Mouse (Mus musculus) heart, postnatal 25 days (tissue): ENCODE data around the gene Stambp. TPM values are rescaled to one million over a fixed set of nuclear protein-coding genes. Genes with fewer than 3 reads are reported as not detected.

Source experiments
- DNase-seq: peaks from one replicate; pipeline ENCODE4 v3.0.0; 2022; ENCODE audit warnings: low spot score
- intact Hi-C: fragments of 180-260 bp; cut with DNase I; formaldehyde crosslinking; loops from one replicate; pipeline ENCODE4 v1.15.1; 2025
- total RNA-seq, 2 experiments: library from RNA; stranded (reverse); gene quantifications; 2 replicates each; pipeline ENCODE4 v1.2.3; 2021

Gene Stambp
- total RNA-seq, 2 experiments from 2014 or later: 10.0 to 12.6 TPM

DNA sequence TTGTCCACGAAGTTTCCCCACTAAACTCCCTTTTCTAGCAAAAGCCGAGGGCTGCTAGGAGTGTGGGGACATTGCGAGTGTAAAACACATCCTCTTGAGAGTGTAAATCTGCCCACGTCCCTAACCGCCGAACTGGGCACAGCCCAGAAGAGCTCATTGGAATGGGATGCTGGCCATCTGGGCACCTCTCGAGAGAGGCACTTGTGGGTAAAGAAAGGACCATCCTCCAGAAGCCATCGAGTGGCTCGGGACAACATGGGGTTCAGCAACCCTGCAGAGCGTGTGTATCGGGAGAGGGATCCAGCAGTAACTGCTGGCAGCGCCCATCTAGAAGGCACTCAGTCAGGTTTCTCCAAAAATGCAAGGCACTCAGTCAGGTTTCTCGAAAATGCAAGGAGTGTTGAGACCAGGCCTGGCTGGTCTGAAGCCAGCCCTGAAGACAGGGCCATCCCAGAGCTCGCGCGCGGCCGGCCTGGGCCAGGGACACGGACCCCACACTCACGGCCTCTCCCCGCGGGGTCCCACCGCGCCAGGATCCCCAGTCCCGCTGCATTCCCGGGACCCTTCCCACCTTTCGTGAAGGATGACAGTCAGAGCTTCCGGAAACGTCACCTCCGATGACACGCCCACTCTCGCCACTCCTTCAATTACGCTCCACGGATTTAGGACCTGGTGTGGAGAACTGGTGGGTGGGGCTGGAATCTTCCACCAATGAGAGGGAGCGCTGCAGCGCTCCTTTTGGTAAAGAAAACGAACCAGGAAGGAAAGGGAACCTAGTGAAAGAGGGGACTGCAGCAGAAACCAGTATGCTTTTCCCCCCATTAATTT is 475 bp downstream of the Stambp start:
- intact Hi-C loops: loop anchor here (5.0 kb wide), 1 partner anchor 220 kb away; no protein-coding TSS in a partner anchor
- peak; percentile 83 for DNase-seq

DNA sequence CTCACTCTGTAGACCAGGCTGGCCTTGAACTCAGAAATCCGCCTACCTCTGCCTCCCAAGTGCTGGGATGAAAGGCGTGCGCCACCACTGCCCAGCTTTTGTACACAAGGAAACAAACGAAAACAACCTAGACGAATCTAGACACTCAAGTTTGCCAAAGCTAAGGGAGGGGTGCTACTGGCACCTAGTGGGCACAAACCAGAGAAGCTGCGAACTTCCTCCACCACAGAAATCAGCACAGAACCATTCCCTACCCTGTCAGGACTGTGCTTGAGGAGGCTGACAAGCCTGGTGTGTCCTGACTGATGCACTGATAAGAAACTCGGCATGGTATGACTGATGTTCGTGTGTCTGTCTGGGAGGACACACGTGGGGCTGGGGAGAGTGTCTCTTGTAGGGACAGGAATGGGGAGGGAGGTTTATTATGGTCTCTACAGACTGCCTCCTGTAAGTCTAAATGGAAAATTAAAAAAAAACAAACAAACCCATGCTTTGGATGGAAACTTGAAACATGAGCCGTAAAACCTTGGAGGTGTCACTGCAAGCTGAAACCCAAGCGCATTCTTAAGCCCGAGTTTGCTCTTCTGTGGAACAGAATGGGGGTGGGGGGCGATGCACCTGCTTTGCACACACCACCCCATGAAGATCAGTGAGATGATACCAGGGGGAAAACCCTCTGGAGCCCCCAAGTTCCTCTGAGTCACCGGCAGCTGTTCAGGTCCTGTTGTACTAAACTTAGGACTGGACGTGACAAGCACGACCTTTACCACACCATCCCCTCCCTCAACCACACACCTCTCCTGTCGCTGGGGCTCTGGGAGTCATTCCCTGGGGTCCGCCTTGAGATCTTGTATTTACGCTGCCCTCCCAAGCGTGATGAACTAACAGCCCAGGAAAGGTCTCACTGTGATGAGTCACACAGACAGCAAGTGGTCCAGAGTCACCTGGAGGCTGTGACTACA is 3.3 kb downstream of the Stambp start:
- no peak for DNase-seq
- intact Hi-C loops: no loop called here

DNA sequence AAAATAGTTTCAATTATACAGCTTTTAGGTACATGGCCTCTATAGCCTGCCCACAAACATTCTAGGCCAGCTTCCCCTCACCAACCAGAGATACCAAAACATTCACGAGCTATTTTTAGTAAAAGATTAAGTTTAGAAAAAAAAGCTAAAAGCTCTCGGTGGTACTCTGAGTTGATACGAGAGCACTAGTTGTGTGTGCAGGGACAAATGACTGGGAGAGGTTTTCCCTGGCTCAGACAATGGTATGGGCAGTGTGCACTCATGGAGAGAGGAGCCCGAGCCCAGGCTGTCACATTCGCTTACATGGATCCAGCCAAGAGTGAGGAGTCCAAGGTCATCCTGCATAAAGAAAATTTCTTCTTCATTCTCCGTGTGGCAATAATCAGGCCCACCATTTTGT is 16.6 kb downstream of the Stambp start:
- no peak for DNase-seq
- intact Hi-C loops: no loop called here

DNA sequence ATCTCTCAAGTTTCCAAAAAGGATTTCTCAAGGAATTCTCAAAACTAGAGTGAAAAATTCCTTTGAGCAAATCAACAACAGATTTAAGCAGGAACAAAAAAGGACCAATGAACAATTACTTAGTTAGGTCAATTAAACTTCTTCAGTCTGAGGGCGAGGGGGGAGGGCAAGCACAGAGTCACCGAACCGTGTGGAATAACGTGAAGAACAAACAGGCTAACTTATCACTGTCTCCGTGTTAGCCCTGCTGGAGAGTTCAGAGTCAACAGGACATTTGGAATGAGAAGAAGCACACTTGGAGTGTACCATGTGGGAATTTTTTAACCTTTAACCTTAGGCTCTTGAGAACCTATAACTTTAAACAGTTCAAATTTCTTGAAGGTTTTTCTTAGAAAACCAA is 24.2 kb downstream of the Stambp start:
- intact Hi-C loops: no loop called here
- no peak for DNase-seq

DNA sequence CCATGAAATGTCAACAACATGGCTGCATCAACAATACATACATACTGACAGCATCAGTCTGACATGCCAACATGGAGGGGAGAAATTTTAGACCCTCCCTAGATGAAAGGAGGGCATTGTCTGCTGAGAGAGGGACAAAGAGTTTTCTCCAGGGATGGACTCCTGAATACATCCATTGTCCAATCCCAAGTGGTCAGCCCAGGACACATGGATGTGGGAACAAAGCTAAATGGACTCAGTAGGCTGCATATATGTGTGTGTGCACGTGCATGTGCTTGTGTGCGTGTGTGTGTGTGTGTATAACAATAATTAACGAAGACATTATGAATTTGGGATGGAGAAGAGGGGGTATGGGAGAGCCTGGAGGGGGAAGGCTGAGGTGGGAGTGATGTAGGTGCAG is 26.8 kb downstream of the Stambp start:
- intact Hi-C loops: no loop called here
- DNase-seq: no peak

DNA sequence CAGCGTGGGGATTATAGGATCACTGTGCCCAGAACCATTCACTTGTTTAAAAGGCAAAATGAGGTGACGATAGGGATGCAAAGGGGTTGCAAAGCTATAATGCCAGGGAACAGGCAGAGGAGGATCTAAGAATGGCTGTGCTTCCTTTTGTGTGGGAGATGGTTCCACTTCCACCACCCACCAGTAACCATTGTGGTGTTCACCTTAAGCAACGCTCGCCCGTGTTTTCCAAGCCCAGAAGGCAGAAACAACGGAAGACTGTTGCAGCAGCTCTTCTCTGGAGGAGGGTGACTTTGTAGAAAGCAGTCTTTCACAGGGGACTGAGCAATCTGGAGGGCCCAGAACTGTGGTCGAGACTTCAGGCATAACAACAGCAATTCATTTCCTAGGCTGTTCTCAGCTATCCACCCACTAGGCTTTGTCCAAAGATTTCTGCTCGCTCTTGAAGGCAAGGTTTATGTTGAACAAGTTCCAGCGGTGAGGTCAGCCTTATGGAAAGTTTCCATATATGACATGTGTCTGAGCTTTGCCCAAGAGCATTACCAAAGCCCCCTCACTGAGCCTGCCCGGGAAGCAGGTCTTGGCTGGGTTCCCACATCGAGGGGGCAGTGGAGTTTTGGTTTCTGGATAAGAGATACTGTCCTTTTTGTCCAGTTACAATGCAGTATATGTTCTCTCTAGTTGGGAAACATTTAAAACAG is 30.6 kb downstream of the Stambp start:
- intact Hi-C loops: no loop called here
- DNase-seq: peak; percentile 33

DNA sequence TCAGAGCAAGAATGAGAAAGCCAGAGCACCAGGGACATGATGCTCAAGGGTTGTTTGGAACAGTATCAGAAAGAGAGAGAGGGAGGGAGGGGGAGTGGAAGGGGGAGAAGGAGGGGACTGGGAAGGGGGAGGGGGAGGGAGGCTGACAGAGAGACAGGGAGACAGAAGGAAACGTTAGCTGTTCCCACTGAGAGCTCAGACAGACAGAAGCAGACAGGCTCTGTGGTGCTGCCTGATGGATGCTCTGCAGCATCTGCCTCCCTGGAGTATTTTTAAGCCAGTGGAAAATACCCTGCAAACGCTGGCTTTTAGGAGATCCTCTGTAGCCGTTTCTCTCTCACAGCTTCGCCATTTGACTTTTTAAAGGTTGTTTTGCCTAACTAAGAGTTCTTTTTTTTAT is 32.5 kb downstream of the Stambp start:
- intact Hi-C loops: no loop called here
- DNase-seq: no peak

DNA sequence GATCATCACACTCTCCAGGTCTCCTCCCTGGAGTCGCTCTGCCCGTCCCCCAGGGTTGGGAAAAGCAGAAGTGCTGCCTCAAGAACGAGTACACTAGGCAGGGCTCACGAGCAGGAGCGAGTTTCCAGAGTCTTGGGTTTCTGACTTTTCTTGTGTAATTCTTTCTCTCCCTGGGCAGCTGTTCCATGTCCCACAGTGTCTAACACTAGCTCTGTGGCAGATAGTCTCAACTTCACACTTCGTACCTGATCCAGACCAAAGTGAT is 35.8 kb downstream of the Stambp start:
- DNase-seq: no peak
- intact Hi-C loops: no loop called here

DNA sequence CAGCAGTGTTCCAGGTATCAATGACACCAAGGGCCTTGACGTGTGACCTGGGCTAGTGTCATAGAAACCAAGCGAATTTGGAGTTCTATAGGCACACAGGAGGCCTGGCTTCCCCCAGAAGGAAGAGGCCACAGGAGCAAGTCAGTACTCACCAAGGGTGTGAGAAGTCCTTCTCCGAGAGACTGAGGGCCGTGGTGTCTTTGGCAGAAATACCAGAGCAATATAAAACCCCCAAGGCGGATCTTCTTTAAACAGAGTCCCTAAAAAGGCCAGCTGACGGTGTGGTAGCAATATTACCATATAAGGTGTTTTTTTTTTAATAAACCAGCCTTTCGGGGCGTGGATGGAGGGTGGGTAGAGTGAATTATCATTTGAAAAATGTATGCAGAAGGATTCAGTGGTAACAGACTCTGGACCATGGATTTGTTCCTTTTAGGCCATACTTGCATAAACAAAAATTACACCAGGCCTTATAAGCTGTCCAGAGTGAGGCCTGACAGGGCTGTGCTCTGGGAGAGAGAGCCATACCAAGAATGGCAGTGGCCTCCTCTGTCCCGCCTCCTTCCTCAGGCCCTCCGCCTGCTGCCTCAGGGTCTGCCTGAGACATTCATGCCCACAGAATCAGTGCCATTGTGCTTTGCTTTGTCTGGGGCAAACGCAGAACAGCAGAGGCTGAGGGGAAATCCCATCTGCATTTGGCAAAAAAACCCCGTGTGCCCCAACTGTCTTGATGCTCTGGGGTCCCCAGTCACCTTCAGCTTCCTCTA is 36.3 kb downstream of the Stambp start, which contains the start of gene Actg2:
TSS of gene Actg2 (minus strand) at position 238 of the 767 bp plus-strand sequence.
- intact Hi-C loops: no loop called here
- no peak for DNase-seq

DNA sequence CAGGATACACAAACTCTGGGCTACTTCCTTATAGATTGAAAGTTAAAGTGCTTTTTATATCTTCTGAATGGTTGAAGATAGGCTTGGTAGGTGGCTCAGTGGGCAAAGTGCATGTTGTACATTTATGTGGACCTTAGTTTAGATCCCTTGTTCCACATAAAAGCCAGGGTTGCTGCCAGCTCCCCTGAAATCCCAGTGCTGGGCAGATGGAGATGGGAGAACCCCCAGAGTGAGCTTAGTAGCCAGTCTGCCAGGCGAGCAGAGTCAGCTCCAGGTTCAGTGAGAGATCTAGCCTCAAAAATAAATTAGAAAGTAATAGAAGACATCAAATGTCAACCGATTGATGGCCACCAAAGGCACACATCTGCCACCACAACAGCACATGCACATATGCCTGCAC is 39.9 kb downstream of the Stambp start:
- intact Hi-C loops: no loop called here
- no peak for DNase-seq

DNA sequence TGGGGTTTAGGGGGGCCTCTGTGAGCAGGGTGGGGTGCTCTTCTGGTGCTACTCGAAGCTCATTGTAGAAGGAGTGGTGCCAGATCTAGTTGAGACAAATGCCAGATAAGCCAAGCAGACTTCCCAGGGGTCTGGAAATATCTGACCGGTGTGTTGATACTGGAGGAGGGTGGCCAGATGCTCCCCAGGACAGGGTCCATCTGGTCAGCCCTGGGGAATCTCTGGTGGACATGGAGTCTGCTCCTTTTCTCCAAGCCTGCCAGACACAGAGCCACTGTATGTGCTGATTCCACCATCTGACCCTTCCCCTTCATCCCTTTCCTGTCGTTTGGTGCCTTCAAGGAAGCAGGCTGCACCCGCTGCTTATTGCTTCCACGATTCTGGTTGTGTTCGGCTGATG is 49.3 kb downstream of the Stambp start:
- intact Hi-C loops: no loop called here
- no peak for DNase-seq

DNA sequence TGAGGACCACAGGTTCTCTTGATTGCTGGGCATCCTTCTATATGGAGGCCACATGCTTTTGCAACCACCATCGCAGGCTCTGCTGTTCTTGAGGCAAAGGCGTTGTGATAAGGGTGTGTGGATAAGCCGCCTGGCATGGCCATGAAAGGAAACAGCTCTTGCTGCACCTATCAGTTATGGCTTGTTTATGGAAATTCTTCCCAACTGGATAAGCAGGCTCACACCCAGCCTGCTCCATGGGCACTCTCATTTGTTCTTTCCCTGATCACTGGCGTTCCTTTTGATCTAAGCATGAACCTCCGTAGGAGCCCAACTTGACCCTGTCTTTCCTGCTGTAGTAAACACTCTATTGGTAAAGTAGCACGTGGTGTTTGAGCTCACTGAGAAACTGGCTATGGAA is 50.7 kb downstream of the Stambp start:
- intact Hi-C loops: no loop called here
- DNase-seq: no peak

DNA sequence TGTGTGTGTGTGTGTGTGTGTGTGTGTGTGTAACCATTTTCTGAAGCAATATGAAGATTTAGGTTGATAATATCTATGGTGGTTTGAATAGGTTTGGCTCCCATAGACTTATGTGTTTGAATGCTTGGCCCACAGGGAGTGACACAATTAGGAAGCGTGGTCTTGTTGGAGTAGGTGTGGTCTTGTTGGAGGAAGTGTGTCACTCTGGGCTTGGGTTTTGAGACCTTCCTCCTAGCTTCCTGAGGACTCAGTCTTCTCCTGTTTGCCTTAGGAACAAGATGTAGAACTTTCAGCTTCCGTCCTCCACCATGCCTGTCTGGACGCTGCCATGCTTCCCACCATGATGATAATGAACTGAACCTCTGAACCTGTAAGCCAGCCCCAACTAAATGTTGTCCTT is 53.9 kb downstream of the Stambp start:
- no peak for DNase-seq

DNA sequence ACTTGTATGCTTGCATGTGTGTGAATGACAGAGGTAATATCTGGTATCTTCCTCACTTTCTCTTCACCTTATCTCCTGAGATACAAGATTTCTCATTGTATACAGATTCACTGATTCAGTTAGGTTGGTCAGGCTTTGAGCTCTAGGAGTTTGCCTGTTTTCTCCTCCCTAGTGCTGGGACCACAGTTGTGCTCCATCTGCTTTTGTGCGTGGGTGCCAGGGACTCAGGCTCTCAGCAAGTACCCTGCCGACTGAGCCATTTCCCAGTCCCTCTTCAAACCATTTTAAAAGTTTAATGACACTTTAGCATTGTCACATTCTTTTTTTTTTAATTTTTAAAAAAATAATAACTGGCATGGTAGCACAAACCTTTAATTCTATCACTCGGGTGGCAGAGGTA is 57.4 kb downstream of the Stambp start:
- intact Hi-C loops: no loop called here
- DNase-seq: no peak

More for the DNA sequence above, 53.9 kb downstream of the Stambp start:
- intact Hi-C loops: no loop called here

DNA sequence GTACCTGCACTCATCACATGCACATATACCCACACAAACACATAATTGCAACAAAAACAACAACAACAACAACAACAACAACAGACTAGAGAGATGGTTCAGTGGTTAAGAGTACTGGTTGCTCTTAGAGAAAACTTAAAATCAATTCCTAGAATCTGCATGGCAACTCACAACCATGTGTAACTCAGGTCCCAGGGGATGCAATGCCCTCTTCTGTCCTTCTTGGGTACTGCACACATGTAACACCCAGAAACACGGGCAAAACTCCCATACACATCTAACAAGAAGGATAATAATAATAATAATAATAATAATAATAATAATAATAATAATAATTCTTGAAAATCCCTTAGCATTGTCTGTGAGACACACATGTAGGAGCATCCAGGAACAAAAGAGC is 60.0 kb downstream of the Stambp start:
- DNase-seq: peak; percentile 14
- intact Hi-C loops: loop anchor here (1.0 kb wide), 1 partner anchor 156 kb away; no protein-coding TSS in a partner anchor

DNA sequence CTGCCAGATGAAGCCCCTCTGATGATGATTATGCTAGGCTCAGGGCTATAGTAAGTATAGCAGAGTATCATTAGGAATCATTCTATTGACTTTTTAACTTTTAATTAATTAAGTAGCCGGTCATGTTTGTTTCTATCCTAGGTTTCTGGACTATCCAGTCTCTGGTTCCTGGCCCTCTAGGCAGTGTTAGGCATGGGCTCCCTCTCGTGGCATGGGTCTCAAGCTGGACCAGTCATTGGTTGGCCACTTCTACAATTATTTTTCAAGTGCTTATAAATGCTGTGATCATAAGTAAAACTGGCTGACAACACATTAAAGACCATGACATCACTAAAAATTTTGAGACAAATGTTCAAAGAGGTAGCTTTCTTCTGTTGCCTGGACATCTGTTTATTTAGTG is 62.3 kb downstream of the Stambp start:
- no peak for DNase-seq
- intact Hi-C loops: no loop called here

DNA sequence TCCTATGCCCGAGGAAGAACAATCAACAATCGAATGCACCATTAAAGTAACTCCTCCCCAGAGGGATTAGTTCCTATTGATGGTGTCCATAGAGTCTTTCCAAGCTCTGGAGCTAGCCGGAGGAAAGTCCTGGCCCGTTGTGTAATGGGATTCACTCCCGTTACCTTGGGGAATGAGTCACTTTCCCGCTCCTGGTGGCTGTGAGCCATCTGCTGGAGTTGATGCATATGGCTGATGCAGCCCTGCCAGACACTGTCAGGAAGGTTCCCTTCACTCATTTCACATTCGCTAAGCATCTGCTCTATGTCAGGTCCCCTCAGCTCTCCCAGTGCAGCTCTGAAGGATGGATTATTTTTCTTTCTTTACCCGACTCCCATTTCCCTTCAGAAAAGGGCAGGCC is 63.1 kb downstream of the Stambp start:
- intact Hi-C loops: loop anchor here (5.0 kb wide), 1 partner anchor 52 kb away; the partner anchor contains the start of gene Tet3
- no peak for DNase-seq

DNA sequence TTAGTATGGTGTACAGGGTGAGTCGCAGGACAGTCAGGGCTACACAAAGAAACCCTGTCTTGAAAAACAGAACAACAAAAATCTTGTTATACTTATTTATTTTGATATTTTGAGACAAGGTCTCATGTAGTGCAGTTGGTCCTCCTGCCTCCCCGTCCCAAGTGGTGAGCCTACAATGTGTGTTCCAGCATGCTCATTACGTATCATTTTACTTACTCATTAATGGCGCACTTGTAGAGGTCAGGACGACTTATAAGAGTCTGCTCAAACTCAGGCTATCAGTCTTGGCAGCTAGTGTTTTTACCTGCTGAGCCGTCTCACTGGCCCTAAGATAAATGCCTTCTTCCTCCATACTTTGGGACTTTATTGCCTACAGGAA is 65.4 kb downstream of the Stambp start:
- DNase-seq: no peak
- intact Hi-C loops: loop anchor here (5.0 kb wide), 1 partner anchor 50 kb away; the partner anchor contains the start of gene Tet3
